Mouse (Mus musculus) spleen, adult 18-20 months (tissue): ENCODE measurements at regions not wholly inside any gene's neighbourhood (a gene's known extent, or its start where the extent isn't known, plus 50 kb on each side); places are given as distances from the start of the nearest gene placed in this dataset.

Experiments
- DNase-seq, 2 experiments: peaks; one replicate each; pipeline ENCODE4 v3.0.0; 2022; ENCODE audit warnings: mixed read lengths in 2 of 2

DNA sequence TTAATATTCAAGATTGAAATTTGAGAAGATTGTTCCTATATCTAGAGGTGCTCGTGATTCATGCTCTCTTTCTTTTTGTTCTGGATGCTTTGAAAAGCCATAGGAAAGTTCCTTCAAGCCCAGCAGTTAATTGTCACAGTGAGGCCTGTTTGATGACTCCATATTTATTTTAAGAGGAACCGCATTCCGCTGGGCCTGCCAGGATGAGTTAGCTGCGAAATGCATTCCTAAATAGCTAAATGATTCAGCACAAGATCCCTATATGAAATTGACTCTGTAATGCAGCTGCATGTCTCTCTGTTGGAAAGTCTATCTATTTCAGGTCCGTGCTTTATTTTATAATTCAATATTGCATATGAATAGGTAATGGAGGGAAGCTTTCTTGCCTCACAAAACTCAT lies 511.9 kb upstream of the Adgra3 start:
- no peak for DNase-seq

DNA sequence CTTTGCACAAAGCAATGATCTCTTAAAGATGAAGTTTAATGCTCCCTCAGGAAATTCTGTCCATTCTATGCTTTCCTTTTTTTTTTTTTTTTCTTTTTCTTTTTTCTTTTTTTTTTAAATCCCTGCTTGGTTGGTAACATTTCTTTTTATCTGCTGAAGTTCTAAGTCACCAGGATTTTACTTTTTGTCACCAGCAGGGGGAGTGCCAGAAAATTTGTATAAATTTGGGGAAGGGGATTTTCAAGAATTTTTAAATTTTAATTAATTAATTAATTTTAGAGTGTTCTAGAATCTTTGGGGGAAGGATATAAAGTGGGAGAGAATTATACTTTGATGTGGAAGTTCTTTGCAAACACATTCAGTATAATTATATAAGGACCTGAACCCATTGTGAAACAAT lies 492.3 kb upstream of the Adgra3 start:
- no peak for DNase-seq

DNA sequence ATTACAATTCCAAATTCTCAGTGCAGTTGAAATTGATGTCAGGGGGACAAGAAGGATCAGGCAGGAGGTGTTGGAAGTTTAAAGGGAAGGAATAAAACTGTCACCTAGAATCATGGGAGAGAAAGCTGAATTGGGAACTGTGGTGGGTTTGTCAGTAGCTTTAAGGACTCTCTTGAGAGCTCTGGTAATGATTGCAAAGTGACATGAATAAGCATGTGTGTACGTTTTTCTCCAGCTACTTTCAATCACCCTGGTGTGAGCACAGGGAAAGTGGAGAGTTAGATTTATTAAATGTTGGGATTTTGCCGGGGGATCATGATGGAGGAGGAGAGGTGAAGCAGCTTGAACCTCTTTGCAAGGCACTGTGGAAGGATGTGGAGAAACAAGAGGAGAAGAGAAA lies 453.7 kb upstream of the Adgra3 start:
- no peak for DNase-seq

DNA sequence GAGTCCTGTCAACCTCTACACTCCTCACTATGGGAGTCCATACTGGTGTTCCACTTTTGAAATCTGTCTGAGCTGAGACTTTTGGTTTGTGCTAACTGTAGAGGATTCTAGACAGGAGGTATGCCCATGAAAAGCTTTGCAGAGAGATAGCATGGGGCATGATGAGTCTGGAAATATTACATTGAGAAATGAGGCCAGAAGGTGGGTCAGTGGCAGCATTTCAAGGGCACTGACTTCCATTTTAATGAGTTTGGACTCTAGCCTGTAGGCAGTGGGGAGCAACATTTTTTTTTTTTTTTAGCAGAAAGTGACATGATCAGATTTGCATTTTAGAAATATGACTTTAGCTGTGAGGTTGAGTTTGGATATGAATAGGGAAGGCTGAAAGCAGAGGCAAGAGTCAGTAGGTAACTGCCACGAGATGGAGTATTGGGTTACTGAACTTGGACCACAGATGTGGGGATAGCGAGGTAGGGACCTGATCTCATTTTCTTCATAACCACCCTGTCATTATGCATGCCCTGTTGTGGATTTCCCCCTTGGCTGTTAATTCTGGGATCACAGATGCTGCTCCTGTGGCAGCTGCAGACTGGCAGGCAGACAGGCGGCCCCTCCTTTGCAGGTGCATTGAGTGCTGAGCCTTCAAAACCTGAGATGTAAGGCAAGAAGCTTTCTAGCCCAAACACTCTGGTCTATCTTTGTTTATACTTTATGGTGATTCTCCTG lies 451.1 kb upstream of the Adgra3 start:
- no peak for DNase-seq

DNA sequence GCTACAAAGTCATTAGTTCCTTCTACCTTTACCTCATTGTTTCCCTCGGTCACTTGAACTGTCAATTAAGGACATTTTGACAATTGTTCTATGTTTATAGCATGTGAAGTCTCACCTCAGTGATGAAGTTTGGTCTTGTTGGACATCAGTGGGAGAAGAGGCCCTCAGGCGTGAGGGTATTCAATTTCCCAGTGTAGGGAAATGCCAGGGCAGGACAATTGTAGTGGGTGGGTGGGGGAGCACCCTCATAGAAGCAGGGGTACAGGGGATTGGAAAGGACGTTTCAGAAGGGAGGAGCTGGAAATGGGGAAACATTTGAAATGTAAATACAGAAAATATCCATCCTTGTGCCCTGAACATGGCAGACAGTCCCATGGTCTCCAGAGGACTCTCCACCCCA lies 431.4 kb upstream of the Adgra3 start:
- DNase-seq: no peak

DNA sequence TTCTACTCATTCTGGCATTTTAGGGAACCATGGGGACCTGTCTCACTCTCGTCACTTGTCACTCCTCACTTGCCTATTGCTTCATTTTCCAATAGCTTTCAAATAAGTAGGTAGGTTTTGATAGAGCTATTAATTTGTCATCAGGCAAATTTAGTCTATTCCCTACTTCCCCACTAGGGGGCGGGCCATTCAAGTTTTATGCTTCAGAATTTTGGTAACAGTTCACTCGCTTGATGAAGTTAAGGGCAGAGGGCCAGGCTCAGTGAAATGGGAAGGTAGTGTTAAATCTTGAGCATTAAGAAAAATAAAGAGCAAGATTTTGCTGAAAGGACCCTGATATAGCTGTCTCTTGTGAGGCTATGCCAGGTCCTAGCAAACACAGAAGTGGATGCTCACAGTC lies 418.2 kb upstream of the Adgra3 start:
- DNase-seq: peak in 1 of 2 experiments; percentile 2

DNA sequence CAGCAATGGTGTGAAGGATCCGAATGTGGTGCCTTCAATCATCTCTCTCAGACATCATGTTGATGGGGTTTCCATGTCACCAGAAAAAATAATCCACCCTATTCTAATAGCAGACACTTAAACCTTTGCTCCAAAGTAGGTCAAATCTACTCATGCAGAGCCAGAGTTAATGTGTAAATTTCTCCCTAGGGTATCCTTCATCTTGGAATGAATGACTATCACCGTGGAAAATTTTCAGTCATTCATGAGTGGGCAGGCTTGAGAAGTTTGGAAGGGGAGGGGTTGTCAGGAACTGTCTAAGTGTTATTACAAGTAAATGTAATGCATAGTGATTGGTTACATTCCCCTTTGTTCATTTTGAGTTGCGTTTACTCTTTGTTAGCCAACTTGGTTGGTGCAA lies 402.7 kb upstream of the Adgra3 start:
- DNase-seq: no peak

DNA sequence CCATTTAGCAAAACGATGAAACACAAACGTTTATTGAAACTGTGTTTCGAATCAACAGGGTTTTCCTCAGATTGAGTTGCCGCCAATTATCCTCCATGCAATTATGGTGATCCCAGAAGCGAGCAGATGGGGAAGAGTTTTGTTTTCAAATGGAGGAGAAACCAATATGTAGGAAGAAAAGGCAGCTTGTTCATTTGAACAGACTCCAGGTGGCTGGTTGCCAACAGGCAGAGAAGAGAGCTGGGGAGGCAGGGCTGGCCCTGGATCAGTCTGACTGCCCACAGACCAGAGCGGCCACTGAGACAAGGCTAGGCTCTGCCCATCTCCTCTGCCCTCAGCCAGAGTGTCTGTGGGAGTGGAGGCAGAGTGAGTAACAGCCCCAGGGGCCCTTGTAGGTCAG lies 398.8 kb upstream of the Adgra3 start:
- DNase-seq: no peak

DNA sequence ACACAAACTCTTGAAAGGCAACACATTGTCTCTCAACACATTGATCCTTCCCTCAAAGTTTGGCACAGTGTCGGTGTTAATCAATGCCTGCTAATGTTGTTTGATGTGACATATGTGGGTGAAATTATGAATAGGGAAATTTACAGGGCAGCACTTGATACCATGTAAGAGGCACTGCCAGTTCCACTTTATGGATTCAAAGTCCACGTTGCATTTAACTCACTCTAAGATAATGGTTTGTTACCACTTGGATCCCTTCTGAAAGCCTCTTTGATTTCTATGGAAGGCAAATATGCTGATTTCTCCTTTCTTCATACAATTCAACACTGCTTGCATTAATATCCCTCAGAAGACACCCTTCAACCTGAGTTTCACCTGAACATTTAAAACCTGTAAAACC lies 395.6 kb upstream of the Adgra3 start:
- DNase-seq: no peak

DNA sequence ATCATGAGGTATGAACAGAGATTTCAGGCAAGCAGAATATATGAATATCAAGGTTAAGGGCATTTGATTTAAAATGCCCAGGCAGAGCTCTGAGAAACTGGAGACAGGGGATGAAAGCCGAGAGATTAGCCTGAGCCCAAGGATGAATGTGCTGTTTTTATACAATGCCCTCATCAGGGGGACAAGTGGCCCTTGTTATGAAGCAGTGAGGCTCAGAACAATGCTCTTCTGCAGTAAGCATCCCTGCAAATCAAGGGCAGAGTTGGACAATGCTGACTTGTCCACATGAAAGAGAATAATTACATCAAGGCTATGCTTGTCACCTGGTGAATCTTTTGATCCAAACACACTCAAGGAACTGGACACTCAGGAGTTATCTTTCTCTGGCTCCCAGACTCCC lies 348.1 kb upstream of the Adgra3 start:
- no peak for DNase-seq

DNA sequence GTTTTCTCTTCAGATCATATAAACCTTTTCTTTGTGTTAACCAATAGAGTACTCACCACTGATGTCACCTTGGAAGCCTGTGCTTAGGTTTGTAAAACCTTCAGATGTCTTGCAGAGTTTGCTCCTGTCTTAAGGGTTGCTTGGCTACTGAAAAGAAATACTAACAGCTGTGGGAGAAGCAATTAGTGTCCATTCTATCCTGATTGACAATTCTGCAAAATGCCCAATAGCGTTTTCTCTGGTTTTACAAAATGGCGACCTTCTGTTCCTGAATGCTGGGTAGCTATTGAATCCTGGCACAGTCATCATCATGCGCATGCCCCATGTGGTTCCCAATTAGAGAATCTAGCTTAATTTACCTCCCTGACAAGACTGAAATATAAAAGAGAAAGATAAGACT lies 347.7 kb upstream of the Adgra3 start:
- no peak for DNase-seq
